Mouse (Mus musculus) midbrain, embryonic 10.5 days (tissue): ENCODE measurements at regions not wholly inside any gene's neighbourhood (a gene's known extent, or its start where the extent isn't known, plus 50 kb on each side); places are given as distances from the start of the nearest gene placed in this dataset.
A peak's percentile ranks its signal among the peaks of the same experiment; 100 is the strongest.

ENCODE experiments used
- DNase-seq: peaks from one replicate; pipeline ENCODE4 v3.0.0-alpha.2; 2017; ENCODE audit warnings: low spot score
- H3K27ac ChIP-seq: fragments of 300-500 bp; sonication (generic); replicated peaks from 2 replicates; pipeline ENCODE4 v1.5.1; 2016; ENCODE audit warnings: mild to moderate bottlenecking
- H3K27me3 ChIP-seq: fragments of 300-500 bp; sonication (generic); 2 replicates; pipeline ENCODE4 v1.6.1; 2016; ENCODE audit warnings: low read depth, mild to moderate bottlenecking; ENCODE audit not compliant: poor library complexity, severe bottlenecking
- H3K36me3 ChIP-seq: fragments of 300-500 bp; sonication (generic); 2 replicates; pipeline ENCODE4 v1.6.1; 2016; ENCODE audit warnings: mild to moderate bottlenecking, moderate library complexity
- H3K4me1 ChIP-seq: fragments of 300-500 bp; sonication (generic); 2 replicates; pipeline ENCODE4 v1.6.1; 2016
- H3K4me3 ChIP-seq: fragments of 300-500 bp; sonication (generic); 2 replicates; pipeline ENCODE4 v1.5.1; 2016; ENCODE audit warnings: mild to moderate bottlenecking, moderate library complexity
- H3K9me3 ChIP-seq: fragments of 300-500 bp; sonication (generic); replicated peaks from 2 replicates; pipeline ENCODE4 v1.6.1; 2016; ENCODE audit warnings: mild to moderate bottlenecking
- WGBS: fragments of 180-500 bp; shearing (Covaris S2); methylation state at CpG from one replicate; pipeline ENCODE4 v1.1.7; 2016; 5-methylcytosine and 5-hydroxymethylcytosine counted together

DNA sequence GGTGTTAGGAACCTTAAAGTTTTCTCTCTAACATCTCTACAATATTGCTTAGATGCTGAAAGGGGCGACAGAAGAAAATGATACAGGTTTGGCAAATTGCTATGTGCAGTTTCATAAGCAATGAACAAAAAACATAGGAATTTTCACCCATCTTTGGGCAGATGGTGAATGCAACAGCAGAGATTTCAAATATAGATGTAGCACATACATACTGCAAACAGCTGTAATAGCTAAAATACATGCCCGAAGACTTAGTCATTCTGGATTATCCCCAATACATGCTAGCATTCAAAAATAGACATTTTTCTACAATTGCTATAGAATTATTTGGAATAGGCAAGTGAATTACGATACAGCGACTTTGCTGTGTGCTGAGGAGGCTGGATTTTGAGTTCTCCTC lies 544.1 kb downstream of the D3Ertd751e start:
- Histone ChIP-seq H3K27me3 (no peaks in the 10 kb centered on the region), H3K27ac (no peak overlapping the region), H3K36me3 (no peaks in the 10 kb centered on the region), H3K9me3 (no peaks in the 10 kb centered on the region), H3K4me1 (no peaks in the 10 kb centered on the region), H3K4me3 (no peak overlapping the region)
- no peak for DNase-seq
- WGBS: 95% methylated on average over 4 of the region's 4 CpGs

DNA sequence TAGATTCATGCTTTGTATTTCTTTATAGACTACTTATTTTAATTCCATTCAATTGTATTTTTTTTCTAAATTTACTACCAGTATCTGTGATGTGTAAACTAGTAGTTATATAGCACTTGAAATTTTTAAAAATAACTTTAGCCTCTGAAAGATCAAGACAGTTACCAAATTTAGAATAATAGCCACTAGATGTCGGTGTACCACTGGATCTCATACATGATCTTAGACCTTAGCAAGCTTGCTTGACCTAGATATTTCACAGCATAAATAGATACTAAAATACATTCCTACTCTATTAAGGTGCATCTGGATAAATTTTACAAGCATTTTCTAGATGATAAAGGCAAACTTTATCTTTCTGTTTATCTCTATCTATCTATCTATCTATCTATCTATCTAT lies 570.0 kb downstream of the D3Ertd751e start:
- WGBS: 89% methylated on average over 1 of the region's 1 CpGs
- Histone ChIP-seq H3K9me3 (no peaks in the 10 kb centered on the region), H3K27me3 (no peaks in the 10 kb centered on the region), H3K27ac (no peak overlapping the region), H3K4me3 (no peak overlapping the region), H3K4me1 (no peaks in the 10 kb centered on the region), H3K36me3 (no peaks in the 10 kb centered on the region)
- DNase-seq: no peak

DNA sequence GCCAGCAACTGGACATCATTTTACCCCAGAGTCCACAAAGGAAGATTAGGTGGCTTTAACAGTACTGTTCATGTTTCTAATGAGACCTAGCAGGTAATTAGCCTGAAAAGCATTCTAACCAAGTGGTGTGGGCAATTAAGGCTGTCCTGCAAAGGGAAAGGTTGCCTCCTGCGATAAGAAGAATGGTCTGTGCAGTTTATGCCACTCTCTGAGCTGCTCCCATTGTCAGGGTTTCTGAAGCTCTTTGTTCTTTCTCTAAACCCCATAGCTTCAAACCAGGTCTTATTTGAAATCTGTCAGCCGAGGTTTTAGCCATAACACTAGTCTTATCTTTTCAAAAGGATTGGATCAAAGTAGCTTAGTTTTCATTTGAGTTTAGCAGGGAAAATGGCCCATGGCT lies 585.3 kb downstream of the D3Ertd751e start:
- Histone ChIP-seq H3K27ac (no peak overlapping the region), H3K4me3 (no peak overlapping the region), H3K36me3 (no peaks in the 10 kb centered on the region), H3K27me3 (no peaks in the 10 kb centered on the region), H3K9me3 (no peaks in the 10 kb centered on the region), H3K4me1 (peaks cover 4% of the 10 kb centered on the region; the same call in 1 of the 2 replicates)
- 45% methylated on average over 2 of the region's 2 CpGs for WGBS
- no peak for DNase-seq

DNA sequence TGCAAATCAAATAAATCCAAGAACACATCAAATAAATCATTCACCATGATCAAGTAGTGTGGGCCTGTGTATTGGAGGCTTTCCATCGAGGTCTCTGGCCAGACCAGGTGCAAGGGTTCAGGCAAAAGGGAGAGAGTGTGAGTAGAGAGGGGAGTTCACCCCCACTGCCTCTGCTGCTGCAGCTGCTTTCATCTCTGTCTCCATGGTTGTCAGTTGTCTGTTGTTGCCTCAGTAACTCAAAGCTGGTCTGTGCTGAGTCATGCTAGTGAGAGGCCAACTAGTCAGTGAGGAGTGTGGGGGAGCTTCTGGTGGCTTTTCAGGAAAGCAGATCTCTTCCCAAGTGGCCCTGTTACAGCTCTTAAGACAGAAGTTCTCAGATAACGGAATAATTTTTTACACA lies 600.4 kb downstream of the D3Ertd751e start:
- Histone ChIP-seq H3K27me3 (no peaks in the 10 kb centered on the region), H3K9me3 (no peaks in the 10 kb centered on the region), H3K4me3 (no peak overlapping the region), H3K4me1 (0 out of 2 replicates have a peak, but pooled peaks cover 4% of the 10 kb centered on the region), H3K27ac (no peak overlapping the region), H3K36me3 (no peaks in the 10 kb centered on the region)
- peak; percentile 17 for DNase-seq
- 70% methylated on average over 2 of the region's 2 CpGs for WGBS

DNA sequence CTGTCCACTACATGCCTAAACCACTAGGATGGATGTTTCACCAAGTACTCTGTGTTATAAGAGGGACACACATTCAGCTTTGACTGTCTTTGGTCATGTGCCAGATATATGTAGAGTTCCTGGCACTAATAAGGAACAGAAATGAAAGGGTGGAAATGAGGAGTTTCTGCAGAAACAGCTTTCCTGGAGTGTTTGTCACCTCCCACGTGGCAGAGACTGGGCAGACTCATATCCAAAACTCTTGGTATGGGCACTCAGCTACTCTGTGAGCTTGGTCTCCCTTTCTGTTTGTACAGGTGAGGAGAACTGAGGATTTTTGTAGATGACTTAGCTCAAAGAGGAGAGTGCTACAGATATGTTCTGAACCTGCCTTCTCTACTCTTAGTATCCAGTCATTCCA lies 634.4 kb downstream of the D3Ertd751e start:
- 50% methylated on average over 1 of the region's 1 CpGs for WGBS
- no peak for DNase-seq
- Histone ChIP-seq H3K27ac (no peak overlapping the region), H3K4me3 (no peak overlapping the region), H3K9me3 (no peaks in the 10 kb centered on the region), H3K4me1 (no peaks in the 10 kb centered on the region), H3K36me3 (no peaks in the 10 kb centered on the region), H3K27me3 (no peaks in the 10 kb centered on the region)

DNA sequence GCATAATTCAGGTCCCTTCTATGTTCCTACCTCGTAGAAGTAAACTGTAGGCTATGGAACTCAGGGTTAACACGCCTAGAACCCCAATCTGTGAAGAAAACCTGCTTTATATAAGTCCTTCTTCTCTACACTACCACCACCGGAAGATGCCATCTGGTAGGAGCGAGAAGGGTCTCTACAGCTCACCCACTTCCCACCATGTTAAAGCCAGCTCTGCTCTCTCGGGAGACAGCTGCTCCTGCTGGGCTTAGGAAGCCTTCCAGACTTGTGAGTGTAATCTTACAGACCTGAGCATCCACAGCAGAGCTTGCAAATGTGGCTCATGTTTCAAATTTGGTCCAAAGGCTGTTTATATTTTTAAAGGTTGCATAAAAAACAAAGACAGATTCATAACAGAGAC lies 639.7 kb downstream of the D3Ertd751e start:
- Histone ChIP-seq H3K27ac (no peak overlapping the region), H3K36me3 (no peaks in the 10 kb centered on the region), H3K27me3 (no peaks in the 10 kb centered on the region), H3K9me3 (no peaks in the 10 kb centered on the region), H3K4me1 (no peaks in the 10 kb centered on the region), H3K4me3 (no peak overlapping the region)
- 82% methylated on average over 5 of the region's 5 CpGs for WGBS
- DNase-seq: no peak

DNA sequence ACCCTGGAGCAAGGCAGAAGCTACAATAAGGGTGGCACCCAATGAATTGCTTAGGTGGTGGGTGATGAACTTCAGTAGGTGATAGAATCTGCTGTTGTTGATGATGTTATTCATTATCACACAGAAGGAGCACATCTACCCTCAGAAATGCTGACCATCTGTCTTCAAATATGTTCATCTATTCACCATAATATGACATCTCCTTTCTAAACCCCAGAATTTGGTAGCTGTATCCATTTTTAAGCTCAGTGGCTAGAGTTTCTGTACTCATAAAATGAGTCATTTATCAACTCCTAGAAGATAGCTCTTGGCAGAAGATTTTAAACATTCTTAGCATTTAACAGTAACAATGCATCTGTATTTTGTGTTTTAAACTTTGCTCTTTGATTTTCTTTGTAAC lies 660.3 kb downstream of the D3Ertd751e start:
- no peak for DNase-seq
- Histone ChIP-seq H3K36me3 (no peaks in the 10 kb centered on the region), H3K9me3 (no peaks in the 10 kb centered on the region)

DNA sequence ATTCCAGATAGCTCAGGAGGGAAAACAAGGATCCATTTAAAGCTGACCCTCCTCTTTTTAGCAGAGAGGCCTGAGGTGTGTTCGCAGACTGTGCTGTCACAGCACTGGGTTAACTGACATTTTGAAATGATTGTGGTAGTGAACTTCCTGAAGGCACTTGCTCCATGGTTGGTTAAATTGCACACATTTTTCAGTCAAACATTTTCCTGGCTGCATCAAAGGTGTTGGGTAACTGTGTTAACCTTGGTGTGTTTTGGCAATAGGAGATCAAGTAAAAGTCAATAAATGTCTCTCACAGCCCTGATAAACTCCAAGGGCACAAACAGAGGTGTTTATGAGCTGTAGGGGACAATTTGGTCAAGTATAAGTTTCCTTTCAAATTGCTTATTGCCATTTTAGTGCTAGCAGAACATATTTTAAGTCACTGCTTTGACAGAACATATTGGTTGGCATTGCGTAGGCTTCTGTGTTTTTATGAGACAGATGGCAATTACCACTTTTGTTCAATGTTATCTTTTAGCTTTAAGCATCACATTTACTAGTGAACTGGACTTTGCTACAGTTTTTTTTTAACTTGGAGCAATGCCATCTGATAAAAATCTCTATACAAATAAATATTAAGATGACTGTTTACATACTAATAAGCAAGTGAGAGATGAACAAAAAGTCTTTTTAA lies 666.7 kb downstream of the D3Ertd751e start:
- H3K9me3 ChIP-seq: no peaks in the 10 kb centered on the region
- H3K27ac ChIP-seq: no peak overlapping the region
- WGBS: 94% methylated on average over 2 of the region's 2 CpGs
- H3K36me3 ChIP-seq: no peaks in the 10 kb centered on the region
- no peak overlapping the region for H3K4me3 ChIP-seq
- no peaks in the 10 kb centered on the region for H3K4me1 ChIP-seq
- no peaks in the 10 kb centered on the region for H3K27me3 ChIP-seq
- no peak for DNase-seq

More for the DNA sequence above, 660.3 kb downstream of the D3Ertd751e start:
- Histone ChIP-seq H3K4me1 (no peaks in the 10 kb centered on the region), H3K27ac (no peak overlapping the region), H3K27me3 (no peaks in the 10 kb centered on the region), H3K4me3 (no peak overlapping the region)

DNA sequence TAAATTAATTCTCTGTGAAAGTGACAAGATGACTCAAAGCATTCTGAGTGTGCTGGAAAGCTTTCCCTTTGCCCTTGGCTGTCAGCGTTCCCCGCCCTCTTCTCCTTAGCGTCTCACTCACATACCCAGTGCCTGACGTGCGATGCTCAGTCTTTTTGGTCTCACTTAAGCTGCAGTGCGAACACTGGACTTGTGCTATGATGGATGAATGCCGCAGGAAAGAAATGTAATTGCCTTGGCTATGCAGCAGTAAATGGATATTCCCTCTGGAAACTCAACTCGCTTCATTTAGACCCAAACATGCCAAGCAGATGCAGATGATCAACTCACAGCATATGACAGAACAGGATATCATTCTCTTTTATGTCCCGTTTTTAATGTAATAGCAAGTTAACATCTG lies 685.0 kb downstream of the D3Ertd751e start:
- Histone ChIP-seq H3K9me3 (no peaks in the 10 kb centered on the region), H3K27me3 (no peaks in the 10 kb centered on the region), H3K4me1 (no peaks in the 10 kb centered on the region), H3K36me3 (no peaks in the 10 kb centered on the region), H3K27ac (no peak overlapping the region), H3K4me3 (no peak overlapping the region)
- 89% methylated on average over 9 of the region's 9 CpGs for WGBS
- DNase-seq: no peak

DNA sequence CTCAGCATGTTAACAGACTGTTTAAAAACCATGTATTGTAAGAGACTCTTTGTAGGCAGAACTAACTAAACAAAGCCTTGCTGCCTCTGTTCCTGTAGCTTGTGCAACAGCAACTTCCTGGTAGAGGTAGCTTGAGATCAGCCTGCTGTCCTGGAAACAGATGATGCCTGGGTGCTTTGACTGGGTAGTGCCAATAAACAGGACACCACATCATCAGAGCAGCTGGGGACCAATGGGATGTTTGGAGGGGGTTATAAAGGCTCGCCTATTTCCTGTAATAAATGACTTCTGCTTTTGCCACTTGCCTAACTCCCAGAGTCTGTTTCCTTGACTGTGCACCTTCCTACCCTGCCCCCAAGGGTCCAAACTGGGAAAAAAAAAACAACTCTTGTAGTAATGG lies 707.2 kb downstream of the D3Ertd751e start:
- WGBS: 88% methylated on average over 1 of the region's 1 CpGs
- no peak for DNase-seq
- no peak overlapping the region for H3K4me3 ChIP-seq
- no peaks in the 10 kb centered on the region for H3K27me3 ChIP-seq
- no peaks in the 10 kb centered on the region for H3K9me3 ChIP-seq
- no peaks in the 10 kb centered on the region for H3K36me3 ChIP-seq
- no peaks in the 10 kb centered on the region for H3K4me1 ChIP-seq
- no peak overlapping the region for H3K27ac ChIP-seq

DNA sequence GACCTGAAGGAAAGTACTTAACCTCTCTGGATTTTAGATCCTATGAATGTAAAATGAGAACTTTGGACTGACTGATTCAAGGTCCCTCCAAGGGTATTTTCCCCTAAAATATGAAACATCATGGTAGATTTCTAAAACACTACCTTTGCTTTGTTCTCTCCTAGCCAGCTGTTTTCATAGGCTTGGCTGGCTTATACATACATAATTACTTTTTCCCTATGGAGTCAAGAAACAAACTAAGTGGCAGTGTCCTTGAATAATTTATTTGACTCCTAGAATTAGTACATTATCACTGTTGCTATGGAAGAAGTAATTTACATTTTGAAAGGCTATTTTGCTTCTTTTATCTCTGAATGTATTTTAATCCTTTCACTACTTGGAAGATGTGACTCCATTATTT lies 721.9 kb downstream of the D3Ertd751e start:
- H3K27ac ChIP-seq: no peak overlapping the region
- DNase-seq: no peak
- no peaks in the 10 kb centered on the region for H3K4me1 ChIP-seq
- H3K36me3 ChIP-seq: no peaks in the 10 kb centered on the region
- no peaks in the 10 kb centered on the region for H3K27me3 ChIP-seq
- no peaks in the 10 kb centered on the region for H3K9me3 ChIP-seq
- no peak overlapping the region for H3K4me3 ChIP-seq

DNA sequence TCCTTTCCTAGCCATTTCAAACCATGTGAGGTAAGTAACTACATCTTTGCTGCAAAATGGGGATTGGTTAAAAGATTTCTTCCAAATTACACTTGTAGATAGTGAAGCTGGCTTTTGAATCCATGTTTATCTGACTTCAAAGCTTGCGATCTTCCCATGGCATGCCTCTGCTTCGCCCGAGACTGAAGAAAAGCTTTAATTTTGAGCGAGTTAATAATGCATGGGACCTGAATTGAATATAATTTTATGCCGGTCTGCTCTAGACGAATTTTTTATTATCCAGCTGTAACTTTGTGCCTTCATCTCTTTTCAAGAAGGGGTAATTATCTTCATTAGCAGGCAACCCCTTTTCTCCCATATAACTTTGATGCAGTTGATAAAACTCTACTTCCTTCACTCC lies 724.7 kb downstream of the D3Ertd751e start:
- WGBS: 87% methylated on average over 6 of the region's 6 CpGs
- H3K27ac ChIP-seq: no peak overlapping the region
- DNase-seq: no peak
- no peaks in the 10 kb centered on the region for H3K27me3 ChIP-seq
- no peak overlapping the region for H3K4me3 ChIP-seq
- H3K4me1 ChIP-seq: no peaks in the 10 kb centered on the region
- H3K36me3 ChIP-seq: no peaks in the 10 kb centered on the region
- H3K9me3 ChIP-seq: no peaks in the 10 kb centered on the region

DNA sequence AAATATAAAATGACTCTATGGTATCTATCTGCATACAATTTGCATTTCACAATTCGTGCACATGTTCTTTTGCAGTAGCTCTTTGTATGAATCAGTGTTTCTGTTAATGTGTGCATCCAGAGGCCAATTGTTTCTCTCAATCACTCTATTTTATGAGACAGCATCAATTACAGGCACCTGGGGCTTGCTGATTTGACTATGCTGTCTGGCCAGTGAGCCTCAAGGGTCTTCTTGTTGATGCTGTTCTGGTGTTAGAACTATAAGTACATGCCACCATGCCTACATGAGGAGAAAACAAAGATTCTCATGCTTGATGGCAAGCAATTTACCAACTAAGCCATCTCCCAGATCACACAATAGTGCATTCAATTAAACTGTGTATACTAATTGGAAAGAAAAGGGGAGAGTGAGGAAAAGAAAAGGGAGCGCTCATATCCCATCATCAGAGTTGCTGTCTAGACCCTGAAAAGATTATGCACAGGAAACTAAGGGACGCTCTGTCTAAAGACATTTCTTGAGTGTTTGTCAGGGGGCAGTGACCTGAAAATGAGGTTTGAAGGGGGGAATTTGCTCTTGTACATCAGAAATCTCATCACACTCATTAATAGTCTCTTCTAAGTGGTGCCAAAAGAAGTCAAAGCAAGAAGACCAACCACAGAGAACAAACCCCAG lies 772.6 kb downstream of the D3Ertd751e start:
- Histone ChIP-seq H3K9me3 (no peaks in the 10 kb centered on the region), H3K4me1 (no peaks in the 10 kb centered on the region), H3K27ac (no peak overlapping the region), H3K36me3 (no peaks in the 10 kb centered on the region), H3K4me3 (no peak overlapping the region), H3K27me3 (no peaks in the 10 kb centered on the region)
- WGBS: 77% methylated on average over 3 of the region's 3 CpGs
- DNase-seq: no peak
